31 mouse cellular contexts compared by ENCODE assay signal in the genomic region with DNA sequence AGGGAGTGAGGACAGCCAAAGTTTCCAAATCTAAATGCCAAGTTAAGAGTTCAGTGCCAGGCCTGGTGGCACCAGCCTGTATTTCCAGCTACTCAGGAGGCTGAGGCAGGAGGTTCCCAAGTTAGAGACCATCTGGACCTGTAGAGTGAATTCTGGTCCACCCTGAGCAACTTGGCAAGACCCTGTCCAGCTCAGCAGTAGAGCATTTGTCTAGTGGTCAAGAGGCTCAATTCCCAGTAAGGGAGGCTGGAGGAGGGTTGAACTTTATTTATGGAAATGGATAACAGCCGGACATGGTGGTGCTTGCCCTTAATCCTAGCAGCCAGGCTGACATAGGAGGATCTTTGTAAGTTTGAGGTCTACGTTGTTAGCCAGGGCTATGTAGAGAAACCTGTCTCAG.
"Had no signal": no experiment of that assay in that cellular context is flagged by ENCODE, and none has a peak within 500 bp of the region (broad histone marks: within the 10 kb centered on the region; RNA-seq: fewer than 3 reads in every experiment).

No protein-coding gene starts in this region.

- H3K4me1 ChIP-seq: limb, embryonic 10.5 days; limb, embryonic 12.5 days; limb, embryonic 13.5 days; limb, embryonic 15.5 days; liver, embryonic 12.5 days; liver, embryonic 13.5 days; liver, embryonic 15.5 days; lung, embryonic 15.5 days; midbrain, embryonic 10.5 days; midbrain, embryonic 12.5 days; midbrain, embryonic 13.5 days; midbrain, embryonic 15.5 days; neural tube, embryonic 12.5 days had no signal

- H3K9ac ChIP-seq: limb, embryonic 12.5 days; limb, embryonic 13.5 days; limb, embryonic 15.5 days; liver, embryonic 12.5 days; liver, embryonic 13.5 days; liver, embryonic 14.5 days; liver, embryonic 15.5 days; liver, postnatal 0 days; lung, embryonic 14.5 days; lung, embryonic 15.5 days; midbrain, embryonic 12.5 days; midbrain, embryonic 13.5 days; midbrain, embryonic 15.5 days; neural tube, embryonic 12.5 days had no signal

- DNase-seq: left cerebral cortex, postnatal 4 days; liver; liver, embryonic 13.5 days; liver, postnatal 0 days; lung, adult 18-20 months; lung, adult 2 months; lung, embryonic 14.5 days; lung, postnatal 14 days; lung, postnatal 36 days; lung, postnatal 4 days; midbrain, embryonic 14.5 days had no signal

- ATAC-seq: liver, embryonic 12.5 days; liver, postnatal 0 days; lung, postnatal 0 days; midbrain, embryonic 13.5 days; midbrain, embryonic 15.5 days; midbrain, embryonic 16.5 days had no signal

- H3K4me3 ChIP-seq: limb, embryonic 10.5 days; limb, embryonic 12.5 days; limb, embryonic 13.5 days; limb, embryonic 15.5 days; liver, embryonic 12.5 days; liver, embryonic 13.5 days; liver, embryonic 15.5 days; lung, embryonic 15.5 days; megakaryocyte, embryonic 14.5 days; midbrain, embryonic 10.5 days; midbrain, embryonic 12.5 days; midbrain, embryonic 13.5 days; midbrain, embryonic 15.5 days; myocyte; neural tube, embryonic 12.5 days had no signal

- H3K4me2 ChIP-seq: limb, embryonic 12.5 days; limb, embryonic 13.5 days; limb, embryonic 15.5 days; liver, embryonic 11.5 days; liver, embryonic 12.5 days; liver, embryonic 13.5 days; liver, embryonic 15.5 days; lung, embryonic 14.5 days; lung, embryonic 15.5 days; midbrain, embryonic 11.5 days; midbrain, embryonic 12.5 days; midbrain, embryonic 13.5 days; midbrain, embryonic 15.5 days; neural tube, embryonic 12.5 days had no signal

- H3K27me3 ChIP-seq: limb, embryonic 12.5 days; limb, embryonic 13.5 days; limb, embryonic 15.5 days; liver, embryonic 12.5 days; liver, embryonic 13.5 days; liver, embryonic 15.5 days; lung, embryonic 15.5 days; megakaryocyte, embryonic 14.5 days; midbrain, embryonic 12.5 days; midbrain, embryonic 13.5 days; midbrain, embryonic 15.5 days; neural tube, embryonic 12.5 days had no signal

- H3K9me3 ChIP-seq: limb, embryonic 10.5 days; limb, embryonic 12.5 days; limb, embryonic 13.5 days; limb, embryonic 15.5 days; liver, embryonic 12.5 days; liver, embryonic 13.5 days; liver, embryonic 15.5 days; lung, embryonic 15.5 days; megakaryocyte, embryonic 14.5 days; midbrain, embryonic 10.5 days; midbrain, embryonic 12.5 days; midbrain, embryonic 13.5 days; midbrain, embryonic 15.5 days; neural tube, embryonic 12.5 days had no signal

- H3K27ac ChIP-seq: limb, embryonic 10.5 days; limb, embryonic 12.5 days; limb, embryonic 13.5 days; limb, embryonic 15.5 days; liver, embryonic 12.5 days; liver, embryonic 13.5 days; liver, embryonic 14.5 days; liver, embryonic 15.5 days; lung, embryonic 15.5 days; macrophage; midbrain, embryonic 10.5 days; midbrain, embryonic 12.5 days; midbrain, embryonic 13.5 days; midbrain, embryonic 15.5 days; neural tube, embryonic 12.5 days had no signal
